Mouse (Mus musculus) CH12F3 (cell line): ENCODE measurements at regions not wholly inside any gene's neighbourhood (a gene's known extent, or its start where the extent isn't known, plus 50 kb on each side); places are given as distances from the start of the nearest gene placed in this dataset.

Source experiments
- in situ Hi-C: fragments of 300-500 bp; cut with MboI; formaldehyde crosslinking; loops from 2 replicates; pipeline ENCODE4 v1.14.3; 2020; ENCODE audit warnings: low sequenced_read_pairs

DNA sequence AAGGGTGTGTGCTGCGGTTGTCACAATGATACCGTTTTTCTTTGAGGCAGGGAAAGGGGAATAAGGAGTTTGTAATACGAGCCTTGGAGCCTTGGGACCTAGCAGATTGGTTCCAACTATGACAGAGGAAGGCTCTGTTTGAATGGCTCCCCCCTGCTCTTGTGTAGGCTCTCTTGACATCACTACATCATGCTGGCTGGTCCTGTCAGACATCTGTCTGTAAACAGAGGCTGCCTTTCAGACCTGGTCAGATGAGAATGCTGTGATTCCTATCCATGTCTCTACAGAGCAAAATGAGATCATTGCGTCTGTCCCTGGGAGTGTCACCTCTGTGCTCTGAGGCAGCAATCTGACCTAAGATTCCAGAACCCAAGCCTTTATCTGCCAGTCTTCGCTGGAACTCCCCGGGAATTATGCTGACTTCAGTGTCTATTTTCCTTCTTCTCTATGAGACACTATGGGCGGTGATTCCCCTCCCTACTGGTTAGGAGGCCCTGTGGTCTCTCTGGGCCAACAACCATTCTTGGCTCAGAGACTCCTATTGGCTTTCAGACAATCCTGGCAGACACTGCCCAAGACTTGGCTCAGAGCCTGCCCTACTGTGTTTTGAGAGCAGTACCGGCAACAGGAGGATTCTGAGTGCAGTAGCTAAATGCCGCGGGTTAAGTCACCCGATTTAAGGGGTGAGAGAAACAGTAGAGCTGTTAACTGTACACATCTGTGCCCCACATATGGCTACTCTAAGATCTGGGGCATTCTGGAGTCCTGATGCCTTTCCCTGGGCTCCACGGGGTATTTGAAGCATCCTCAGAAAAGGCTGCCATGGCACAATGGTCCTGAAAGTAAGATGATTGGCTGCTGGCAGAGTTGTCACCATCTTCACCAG is 94.8 kb upstream of the Nckap5 start:
- in situ Hi-C loops = no loop called here

DNA sequence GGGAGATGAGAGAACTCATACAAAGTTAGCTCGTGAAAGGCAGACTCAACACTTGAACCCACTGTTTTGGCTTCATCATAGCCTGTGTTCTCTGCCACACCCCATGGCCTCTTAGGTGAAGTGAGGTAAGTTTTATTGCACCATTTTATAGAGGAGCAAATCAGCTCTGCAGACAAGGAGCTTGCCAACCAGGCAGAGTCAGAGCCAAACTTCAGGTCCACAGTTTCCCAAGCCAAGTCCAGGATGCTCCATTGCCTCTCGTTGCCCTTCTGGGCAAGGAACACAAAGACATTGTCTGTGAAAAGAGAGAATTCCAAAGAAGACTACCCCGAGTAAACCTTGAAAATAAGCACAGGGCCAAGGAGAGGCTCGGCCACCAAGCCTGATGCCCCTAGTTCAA is 93.4 kb upstream of the Nckap5 start:
- in situ Hi-C loops = no loop called here

DNA sequence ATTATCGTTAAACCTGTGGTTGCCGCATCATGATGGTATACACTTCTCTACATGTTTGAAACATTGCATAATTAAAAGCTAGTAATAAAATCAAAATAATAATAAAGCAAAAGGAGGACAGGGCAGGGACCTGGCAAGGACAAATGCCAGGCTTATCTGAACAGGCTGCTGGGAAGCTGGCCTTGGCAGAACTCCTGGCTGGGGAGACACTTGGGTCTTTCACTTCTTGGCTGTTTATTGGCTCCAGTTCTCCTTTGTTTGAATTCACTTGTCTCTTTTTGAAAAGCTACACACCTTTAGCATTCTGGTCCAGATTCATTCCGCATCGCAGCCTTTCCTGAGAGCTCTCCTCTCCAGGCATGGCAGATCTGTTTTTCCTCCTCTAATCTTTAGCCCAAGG is 91.6 kb upstream of the Nckap5 start:
- in situ Hi-C loops = no loop called here

DNA sequence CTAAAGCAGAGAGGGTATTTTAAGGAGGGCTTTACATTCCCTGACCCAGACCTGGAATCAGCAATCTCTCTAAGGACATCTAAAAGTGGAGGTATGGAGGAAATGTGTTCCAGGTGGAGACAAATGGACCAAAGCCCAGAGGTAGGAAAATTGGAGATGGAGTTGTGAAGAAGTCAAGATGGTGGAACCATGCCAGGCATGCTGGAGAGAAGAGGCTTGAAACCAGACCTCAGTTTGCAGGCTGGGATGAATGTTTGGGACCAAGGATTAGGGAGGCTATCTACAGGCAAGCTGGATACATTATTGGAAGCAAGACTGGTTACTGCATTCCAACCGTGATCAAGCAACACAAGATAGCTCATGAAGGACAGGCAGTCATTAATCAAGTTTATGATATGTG is 88.3 kb upstream of the Nckap5 start:
- in situ Hi-C loops = no loop called here

DNA sequence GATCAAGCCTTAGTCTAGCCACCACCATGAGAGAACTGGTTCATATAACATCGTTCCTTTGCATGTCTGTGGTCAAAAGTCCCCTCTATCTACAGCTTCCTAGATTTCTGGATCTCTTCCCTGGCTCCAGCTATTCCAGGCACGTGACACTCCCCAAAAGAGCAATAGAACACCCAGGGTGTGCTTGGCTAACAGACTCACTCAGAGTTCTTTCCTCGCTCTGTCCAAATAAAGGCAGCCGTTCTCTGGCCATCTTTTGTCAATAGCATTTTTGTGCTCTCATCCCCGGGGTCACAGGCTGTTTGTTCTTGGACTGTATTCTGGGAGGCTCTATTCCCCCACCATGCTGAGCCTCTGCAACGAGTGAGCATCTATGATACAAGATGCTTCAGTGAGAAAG is 87.3 kb upstream of the Nckap5 start:
- in situ Hi-C loops = no loop called here

DNA sequence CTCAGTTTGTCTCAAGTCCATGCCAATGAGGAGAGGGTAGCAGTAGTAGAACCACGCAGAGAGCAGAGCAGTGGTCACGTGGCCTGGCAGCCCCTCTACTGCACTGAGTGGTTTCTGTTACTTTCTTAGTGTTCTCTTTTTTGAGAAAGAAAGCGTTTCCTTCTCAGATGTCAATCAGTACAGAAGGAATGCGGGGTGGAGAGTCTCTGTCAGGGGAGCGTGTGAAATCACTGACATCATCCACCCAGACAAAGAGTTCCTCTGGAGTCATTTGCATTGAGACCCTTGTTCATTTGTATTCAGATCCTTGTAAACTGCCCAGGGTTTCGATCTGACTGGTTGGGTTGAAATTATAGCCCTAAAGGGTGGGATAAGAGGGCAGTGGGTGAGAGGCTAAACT is 85.8 kb upstream of the Nckap5 start:
- in situ Hi-C loops = no loop called here

DNA sequence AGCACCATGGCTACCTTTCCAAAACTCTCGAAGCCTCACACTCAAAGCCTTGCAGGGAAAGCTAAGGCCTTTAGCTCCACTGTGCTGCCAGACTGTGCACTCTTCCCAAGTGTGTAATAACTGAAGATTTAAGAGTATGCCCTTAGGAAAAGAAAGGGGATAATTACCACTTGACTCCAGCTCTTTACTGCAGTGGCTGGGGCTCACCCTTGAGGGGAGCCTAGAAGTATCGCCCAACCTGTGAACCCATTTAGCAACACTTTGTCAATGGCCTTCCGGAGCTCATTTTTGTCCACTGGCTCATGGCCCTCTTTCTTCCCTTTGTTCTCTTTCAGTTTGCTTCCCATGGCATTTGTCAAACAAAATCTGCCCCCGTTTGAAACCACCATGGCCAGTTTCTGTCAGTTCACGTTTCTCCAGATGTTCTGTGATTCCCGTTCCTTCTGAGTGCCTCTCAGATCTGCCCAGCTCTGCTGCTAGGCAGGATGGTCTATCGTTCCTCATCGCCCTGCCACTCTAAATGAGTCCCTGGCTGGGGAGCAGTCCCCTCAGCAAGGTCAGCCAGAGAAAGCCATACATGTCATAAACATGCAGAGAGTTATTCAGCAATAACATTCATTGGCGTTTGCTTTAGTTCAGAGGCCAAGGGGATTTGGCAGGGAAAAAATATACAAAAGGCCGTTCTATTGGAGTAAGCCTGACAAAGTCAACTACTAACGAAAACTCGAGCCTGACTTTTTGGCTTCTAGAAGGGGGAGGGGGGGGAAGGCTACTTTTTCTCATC is 80.9 kb upstream of the Nckap5 start:
- in situ Hi-C loops = no loop called here

DNA sequence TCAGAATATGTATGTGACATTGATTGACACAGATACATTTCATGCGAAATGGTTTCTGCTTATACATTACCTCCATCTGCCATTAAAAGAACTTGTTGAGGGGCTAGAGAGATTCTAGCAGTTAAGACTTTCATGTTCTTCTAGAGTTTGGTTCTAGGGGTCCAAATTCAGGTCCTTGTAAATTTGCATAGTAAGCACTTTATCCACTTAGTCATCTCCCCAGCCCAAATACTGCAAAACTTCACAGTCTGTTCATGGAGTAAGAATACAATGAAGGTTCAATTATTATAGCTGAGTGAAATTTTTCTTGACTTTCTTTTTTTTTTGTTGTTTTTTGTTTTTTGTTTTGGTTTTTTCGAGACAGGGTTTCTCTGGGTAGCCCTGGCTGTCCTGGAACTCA is 76.8 kb upstream of the Nckap5 start:
- in situ Hi-C loops = no loop called here

DNA sequence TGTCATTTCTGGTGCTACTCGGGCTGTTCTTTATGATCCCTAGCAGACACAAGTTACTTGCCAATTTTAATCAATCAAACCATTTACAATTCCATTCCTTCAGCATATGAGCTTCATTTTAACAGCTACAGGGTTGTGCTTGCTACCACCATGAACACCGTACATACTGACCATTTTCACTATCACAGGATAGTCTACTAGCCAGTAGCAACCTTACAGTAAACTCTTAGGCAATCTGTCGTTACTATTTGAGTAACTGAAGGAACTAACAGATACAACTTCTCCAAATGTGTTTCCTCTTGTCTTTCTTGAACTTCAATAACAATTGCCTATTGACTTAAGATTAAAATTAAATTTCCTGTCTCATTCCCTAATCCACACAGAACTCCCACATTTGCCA is 67.9 kb upstream of the Nckap5 start:
- in situ Hi-C loops = no loop called here

DNA sequence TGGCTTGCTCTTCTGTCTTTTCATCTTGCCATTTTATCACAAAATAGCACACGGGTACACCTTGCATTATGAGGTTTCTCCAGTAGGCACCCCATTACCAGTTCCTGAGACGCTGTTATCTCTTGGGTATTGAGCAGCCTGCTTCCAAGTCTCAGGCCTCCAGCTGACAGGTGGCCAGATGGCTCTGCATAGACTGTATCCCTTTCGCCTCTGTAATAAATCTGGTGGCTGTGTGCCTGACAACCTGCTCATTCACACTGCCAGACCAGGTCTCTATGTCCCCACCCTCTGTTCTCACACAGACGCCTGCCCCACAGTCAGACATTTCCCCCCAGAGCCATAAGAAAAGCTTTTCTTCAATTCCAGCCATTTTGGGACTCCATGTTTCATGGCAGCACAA is 66.3 kb upstream of the Nckap5 start:
- in situ Hi-C loops = no loop called here

DNA sequence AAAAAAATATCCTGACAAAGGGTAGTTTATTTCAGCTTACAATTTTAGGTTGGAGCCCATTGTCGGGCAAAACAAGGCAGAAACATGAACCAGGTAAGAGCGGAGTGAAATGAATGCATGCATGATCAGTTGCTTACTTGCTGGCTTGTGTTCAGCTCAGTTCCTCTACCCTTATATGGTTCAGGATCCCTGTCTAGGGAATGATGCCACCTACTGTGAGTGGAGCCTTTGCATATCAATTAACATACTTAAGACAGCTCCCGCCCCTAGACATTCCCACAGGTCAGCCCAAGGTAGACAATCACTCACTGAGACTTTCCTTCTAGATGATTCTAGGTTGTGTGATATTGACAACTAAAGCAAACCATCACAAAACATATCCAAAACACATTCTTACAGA is 50.2 kb upstream of the Nckap5 start:
- in situ Hi-C loops = no loop called here
